Mouse (Mus musculus): Measurements from ENCODE around the gene Ddah1.

Ddah1 gene

GRCm38 (mm10) chr3:145916826-145917225, 158.4 kb downstream of the Ddah1 start:
- no peak for DNase-seq

- DNase-seq = no peak
Observed at GRCm38 (mm10) chr3:145922019-145922854, 163.8 kb downstream of the Ddah1 start, which contains the start of gene Bcl10. Gene Bcl10, plus strand, starts transcription at chr3:145922804.

- DNase-seq = no peak
Observed at GRCm38 (mm10) chr3:145922971-145923370, 164.5 kb downstream of the Ddah1 start.

GRCm38 (mm10) chr3:145923874-145924577, 165.6 kb downstream of the Ddah1 start:
- DNase-seq = peak; percentile 98

GRCm38 (mm10) chr3:145924649-145925337, 166.3 kb downstream of the Ddah1 start:
- DNase-seq = peak; percentile 56

GRCm38 (mm10) chr3:145925506-145925905, 167.0 kb downstream of the Ddah1 start:
- DNase-seq = no peak

- DNase-seq = no peak
Observed at GRCm38 (mm10) chr3:145929525-145930400, 171.3 kb downstream of the Ddah1 start.

- no peak for DNase-seq
Observed at GRCm38 (mm10) chr3:145933845-145934244, 175.4 kb downstream of the Ddah1 start.

GRCm38 (mm10) chr3:145937505-145938404, 179.3 kb downstream of the Ddah1 start, which contains the start of gene 2410004B18Rik:
Gene 2410004B18Rik, plus strand, starts transcription at chr3:145938014.
- peak; percentile 92 for DNase-seq

- peak; percentile 17 for DNase-seq
Observed at GRCm38 (mm10) chr3:145938405-145939349, 180.2 kb downstream of the Ddah1 start.

- no peak for DNase-seq
Observed at GRCm38 (mm10) chr3:145939402-145939801, 180.9 kb downstream of the Ddah1 start.

- DNase-seq = no peak
Observed at GRCm38 (mm10) chr3:145939971-145940370, 181.5 kb downstream of the Ddah1 start.

- DNase-seq = peak; percentile 43
Observed at GRCm38 (mm10) chr3:145941971-145942370, 183.5 kb downstream of the Ddah1 start.
